Mouse (Mus musculus): ENCODE results near the gene Mnat1.

DNA sequence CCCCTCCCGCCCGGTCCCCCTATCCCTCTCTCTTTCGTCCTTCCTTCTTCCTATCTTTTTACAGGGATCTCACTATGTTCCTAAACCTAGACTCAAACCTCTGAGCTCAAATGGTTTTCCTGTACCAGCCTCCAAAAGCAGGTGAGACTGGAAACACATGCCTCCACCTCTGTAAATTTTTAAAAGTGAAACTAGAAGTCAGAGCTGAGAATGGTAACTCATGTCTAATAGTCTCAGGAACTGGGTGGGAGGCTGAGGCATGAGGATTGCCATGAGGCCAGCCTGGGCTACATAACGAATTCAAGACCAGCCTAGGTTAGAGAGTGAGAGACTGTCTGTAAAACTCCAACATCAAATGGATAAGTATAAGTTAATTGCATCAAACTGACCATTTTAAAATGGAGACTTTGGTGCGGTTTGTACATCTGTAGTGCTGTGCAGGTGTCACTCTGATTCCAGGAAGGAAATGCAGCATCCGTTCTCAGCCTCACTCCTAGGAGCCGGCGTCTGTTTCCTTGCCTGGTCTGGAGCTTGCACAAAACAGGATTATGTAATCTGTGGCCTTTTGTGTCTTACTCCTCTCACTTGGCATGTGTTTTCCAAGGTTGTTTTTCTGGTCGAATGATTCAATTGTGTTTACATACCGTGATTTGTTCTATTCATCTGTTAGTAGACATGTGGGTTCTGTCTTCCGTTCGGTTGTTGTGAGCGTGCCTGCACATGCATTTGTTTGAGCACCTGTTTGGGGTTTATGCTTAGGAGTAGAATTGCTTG lies 39.1 kb downstream of the Mnat1 start:
- TF ChIP-seq CTCF (IDR thresholded peaks at IDR 0.05; ENCODE audit: borderline replicate concordance, insufficient read depth, low read length): no peak
- no peak for TF ChIP-seq POLR2A (IDR thresholded peaks at IDR 0.05; ENCODE audit: low read depth, low read length)

All from embryonic fibroblast, embryonic 13.5 days (primary cell).